Mouse (Mus musculus) spleen, postnatal 4 days (tissue): ENCODE measurements around the gene Hes1.
"Not testable (repeated sequence)": the region's sequence is repeated elsewhere in the genome, so short reads cannot be mapped to it uniquely, and the experiment has no call there.

ENCODE experiments used
- DNase-seq, 2 experiments: peaks; one replicate each; pipeline ENCODE4 v3.0.0; 2022; ENCODE audit warnings: low spot score in 2 of 2

Gene Hes1

DNA sequence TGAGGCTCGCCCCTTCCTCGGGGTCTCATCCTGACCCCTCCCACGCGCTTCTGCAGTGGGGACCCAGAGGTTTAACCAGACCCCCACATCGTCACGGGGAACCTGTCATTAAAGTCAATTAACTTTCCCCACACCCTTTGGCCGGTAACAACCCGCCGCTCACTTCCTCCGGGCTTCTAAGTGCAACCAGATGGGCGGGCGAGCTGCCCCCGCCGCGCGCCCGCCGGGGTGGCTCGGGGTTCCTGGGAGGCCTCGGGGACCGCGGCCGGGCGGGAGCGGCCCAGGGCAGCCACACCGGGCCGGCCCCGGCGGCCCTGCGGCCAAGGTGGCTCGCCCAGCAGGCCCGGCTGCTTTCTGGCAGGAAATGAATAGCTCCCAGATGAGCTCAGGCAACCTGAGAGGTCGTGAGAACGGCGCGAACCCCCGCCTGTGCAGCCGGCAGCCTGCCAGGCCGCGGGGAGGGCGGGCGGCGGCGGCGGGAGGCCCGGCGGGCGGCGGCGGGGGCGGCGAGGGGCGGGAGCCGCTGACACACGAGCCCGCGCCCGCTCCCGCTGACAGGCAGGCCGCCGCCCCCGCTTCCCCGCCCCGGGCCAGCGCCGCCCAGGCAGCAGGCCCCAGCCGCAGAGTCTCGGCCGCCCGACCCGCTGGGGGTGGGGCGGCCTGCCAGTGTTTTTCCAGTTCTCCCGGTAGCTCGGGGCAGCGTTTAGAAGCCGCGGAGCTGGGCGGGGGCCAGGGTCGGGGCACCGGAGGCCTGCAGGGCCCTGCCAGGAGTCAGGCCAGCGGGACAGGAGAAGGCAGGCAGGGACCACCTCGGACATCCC is 6.0 kb downstream of the Hes1 start:
- DNase-seq, result peak; percentile 57 to 77

DNA sequence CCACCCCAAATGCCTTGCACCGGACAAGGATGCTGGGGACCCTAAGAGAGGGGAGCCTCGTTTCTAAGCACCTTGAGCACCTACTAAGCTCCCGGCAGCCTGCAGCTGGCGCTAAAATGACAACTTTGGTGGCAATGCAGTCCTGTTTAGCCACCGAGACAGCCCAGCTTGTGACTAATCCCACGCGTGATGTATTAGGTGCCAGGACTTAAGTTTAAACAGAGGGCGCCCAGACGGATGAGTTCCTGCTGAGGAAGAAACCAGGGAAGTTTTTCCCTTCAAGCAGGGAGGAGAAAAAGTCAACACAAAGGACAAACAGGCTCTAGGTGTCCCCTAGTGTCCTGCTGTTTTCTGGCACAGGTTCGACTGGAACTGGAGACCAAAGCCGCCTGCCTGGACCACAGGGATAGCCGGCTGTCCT is 6.6 kb downstream of the Hes1 start:
- no peak for DNase-seq

DNA sequence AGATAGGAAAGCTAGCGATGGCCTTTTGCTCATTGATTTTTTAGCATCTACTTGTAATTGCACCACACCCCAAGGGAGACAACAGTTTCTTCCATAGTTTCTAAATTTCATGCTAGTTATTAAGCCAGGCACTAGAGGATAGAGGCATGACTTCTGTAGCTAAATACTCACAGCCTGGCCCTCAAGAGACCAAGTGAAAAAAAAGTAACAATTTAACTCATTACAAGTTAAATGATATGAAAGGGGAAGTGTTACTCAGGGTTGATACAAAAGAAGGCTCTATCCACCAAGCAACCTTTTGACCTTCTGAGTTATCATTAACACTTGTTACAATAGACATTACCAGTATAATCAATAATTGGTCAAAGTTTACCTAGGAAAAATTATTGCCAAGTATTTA is 9.1 kb downstream of the Hes1 start:
- no peak for DNase-seq

DNA sequence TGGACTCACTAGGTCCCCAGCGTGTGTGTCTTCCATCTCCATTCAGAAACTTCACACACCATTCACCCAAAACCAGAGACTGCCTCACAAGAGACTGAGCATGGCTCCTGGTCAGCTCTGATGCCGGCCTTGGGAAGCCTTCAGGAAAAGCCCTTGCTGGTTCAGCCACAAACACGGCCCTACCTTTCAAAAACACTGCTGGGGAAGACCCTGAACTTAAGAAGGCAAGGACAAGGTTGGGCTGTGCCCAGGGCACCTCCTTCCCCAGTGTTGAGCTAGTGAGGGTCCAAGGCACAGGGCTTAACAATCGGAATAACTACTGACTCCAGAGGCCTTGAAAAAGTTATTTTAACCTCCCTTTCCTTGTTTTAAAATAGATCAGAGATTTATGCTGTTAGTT is 17.3 kb downstream of the Hes1 start:
- no peak for DNase-seq

DNA sequence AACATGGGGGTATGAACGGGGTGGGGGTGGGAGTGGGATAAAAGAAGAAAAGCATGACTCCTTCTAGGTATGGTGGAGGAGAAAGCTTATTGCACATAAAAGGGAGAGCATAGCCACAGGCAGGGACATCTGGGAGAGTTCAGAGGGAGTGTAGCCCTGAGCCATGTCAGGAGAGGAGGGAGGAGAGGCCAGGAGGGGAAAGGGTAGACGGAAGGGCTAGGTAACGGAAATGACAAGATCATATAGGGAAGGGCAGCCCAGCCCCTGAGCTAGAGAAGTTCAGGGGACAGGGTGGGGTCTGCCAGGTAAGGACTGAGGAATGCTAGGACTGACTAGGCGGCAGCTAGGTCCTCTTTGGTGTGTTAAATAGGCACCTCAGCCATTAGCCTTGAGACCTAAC is 17.8 kb downstream of the Hes1 start:
- no peak for DNase-seq

DNA sequence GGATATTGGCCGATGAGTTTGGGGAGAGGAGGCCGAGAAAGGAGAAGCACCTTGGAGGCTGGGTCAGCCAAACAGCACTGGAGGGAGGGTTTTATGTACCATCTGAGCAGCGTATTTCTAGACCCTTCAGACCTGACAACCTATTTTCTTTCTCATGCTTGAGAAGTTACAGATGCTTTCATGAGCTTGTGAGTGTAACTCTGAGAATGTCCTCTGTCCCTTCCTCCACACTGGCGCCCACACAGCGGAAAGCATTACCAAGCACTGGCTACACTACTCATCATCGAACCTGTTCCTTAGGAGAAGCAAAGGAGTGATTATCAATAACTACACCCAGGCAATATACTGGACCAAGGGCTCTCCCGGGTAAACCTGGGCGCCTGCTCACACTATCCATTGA is 18.8 kb downstream of the Hes1 start:
- no peak for DNase-seq

DNA sequence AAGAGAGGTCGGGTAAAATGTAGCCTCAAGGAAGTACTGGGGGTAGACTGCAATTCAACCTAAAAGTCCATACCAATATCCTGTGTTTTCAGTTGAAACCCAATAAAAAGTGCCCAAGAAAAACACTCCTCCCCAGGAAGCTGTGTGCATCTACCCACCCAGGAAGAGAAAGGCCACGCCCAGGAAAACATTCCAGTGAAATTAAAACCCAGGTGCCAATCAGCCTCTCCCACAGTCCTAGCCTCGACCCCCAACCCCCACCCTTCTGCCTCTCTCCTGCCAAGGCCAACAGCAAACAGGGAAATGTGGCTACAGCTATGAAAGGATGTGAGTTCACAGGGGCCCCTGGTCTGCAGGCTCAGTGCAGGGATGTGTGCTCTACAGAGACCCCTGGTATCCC is 19.4 kb downstream of the Hes1 start:
- DNase-seq, result no peak

DNA sequence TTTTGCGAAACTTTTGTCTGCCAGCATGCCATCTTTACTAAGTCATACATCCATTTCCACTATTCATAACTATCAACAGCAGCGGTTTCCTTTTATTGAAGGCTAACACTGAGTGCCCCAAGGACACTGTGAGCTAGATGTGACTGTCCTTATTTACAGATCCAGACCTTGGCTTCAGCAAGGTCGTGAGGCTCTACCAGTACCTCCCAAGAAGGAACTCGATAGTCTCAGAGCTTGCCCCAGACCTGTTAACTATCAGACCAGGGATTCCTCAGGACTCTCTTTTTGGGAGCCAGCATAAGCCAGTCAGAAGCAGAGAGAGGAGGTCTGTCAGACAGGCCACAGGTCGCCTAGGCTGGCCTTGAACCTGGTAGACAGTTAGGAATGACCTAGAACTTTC is 24.5 kb downstream of the Hes1 start:
- DNase-seq, result no peak

DNA sequence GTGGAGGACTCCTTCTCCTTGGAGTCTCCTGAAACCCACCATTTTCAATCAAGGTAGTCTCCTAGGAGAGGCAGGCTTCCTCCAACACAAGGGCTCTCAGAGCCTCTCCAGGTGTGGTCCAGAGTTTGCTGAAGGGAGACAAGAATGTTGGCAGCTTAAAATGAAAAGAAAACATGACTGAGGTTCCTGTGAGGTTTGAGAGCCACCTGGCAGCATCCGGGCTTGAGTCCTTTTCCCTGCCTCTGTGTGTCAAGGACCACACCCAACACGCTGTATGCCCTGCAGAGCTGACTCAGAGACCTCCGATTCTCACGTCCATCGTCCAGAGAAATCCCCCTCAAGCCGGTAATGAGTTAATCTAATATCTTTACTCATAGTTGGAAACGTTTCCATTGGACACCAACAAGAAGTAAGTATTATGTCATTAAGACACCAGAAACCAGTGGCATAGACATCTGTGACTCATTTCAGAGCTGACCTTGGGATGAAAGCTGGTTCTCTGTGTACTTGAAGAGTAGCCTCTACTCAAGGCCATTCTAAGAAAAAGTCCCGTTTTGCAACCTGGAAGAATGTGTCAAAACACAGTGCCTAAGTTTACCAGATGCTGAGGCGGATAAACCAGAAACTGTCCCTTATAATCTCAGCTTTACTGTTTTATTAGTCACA is 26.1 kb downstream of the Hes1 start:
- DNase-seq, result no peak

DNA sequence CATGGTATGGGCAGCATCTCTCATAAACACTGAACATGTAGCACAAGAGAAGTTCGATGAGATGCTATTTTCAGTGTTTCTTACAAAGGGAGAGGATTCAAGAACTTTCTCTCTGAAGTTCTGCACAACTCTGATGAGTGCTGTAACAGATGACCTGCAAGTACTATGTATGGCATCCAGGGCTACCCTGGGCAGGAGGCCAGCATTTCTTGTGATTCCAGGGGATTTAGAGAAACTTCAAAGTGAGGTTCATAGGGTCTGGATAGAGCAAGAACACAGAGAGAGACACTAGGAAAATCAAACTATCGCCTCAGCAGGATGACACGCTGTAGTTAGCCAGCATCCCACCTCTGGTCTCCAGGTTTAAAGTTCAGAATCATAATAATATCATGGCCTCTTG is 31.9 kb downstream of the Hes1 start:
- no peak for DNase-seq

DNA sequence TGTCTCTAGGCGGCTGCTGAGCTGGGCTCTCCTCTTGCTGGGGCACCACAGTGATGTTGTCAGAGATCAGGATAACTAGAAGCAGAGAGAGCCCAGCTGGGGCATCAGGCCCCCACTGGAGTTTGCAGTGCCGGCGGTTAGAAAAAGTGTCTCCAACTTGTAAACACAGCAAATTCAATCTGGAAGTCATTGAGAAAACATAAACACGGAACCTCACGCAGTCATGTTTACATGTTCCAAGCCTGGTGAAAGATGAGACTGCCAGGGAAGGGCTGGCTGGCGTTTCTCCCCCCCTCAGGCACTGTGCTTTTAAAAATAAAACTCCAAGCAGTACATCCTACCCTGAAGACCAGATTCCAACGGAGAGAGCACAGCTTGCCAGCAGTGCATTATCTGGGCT is 32.3 kb downstream of the Hes1 start:
- no peak for DNase-seq

DNA sequence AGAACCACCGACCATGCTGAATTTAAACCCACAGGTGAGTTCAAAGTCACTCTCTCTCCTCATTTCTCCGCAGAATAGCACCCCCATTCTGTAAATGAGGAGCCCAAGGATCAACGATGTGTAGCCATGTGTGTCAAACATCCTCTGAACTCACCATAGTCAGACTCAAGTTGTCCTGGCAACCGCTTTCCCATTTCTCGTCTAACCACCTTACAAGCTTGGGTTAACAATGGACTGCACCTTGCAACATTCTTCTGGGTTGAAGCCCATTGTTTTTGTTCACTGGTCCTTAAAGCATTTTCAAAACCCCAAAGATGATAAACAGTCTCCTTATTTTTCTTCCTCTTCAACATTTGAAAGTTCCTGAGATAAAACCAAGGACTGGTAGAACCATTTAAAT is 34.9 kb downstream of the Hes1 start:
- DNase-seq, result no peak

DNA sequence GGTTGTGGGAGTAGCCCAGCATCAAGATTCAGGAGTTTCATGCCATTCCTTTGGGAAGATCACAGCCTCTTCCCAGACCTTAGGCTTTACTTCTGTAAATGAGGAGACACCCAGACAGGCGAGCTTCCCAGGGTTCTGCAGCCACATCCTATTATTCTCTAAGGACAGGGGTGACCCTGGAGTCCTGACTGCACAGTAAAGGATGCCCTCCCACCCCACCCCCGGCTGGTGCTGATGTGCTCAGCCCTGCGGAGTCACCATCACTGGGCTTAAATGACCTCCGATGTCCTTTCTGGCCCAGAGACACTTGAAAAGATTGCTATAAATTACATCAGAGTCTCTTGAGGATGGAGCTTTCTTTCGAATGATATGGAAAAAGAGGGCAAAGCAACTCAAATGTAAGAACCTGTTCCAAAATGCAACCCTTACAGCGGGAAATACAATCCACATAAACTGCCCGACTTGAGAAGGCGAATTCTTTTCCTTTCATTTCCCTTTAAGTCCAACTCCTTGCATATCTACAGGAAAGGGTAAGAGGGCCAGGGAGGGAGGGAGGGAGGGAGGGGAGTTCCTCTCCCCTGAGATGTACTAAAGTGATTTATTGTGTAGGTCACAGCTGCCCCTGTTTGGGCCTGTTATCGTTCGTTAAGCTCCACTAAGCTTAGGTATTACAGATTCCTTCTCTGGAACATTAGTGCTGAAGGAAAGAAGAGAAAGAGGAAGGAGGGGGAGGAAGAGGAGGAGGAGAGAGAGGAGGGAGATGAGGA is 38.1 kb downstream of the Hes1 start:
- DNase-seq, result no peak

DNA sequence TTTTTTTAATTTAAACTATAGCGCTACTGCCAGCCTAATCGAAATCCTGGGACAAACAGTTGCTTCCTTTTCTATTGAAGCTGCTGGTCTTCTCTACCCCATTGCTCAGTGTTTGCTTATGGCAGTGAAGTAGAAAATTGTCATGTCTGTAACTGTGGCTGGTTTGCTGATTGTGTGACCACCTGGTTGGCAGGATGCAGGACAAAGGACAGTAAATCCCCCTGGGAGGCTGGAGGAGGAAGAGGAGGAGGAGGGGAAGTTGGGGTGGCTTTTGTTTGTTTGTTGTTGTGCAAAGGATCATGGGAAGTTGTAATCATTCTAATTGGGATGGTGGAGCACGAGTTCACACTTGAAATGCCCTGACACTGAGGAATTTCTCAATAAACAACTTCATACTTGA is 38.8 kb downstream of the Hes1 start:
- no peak for DNase-seq

DNA sequence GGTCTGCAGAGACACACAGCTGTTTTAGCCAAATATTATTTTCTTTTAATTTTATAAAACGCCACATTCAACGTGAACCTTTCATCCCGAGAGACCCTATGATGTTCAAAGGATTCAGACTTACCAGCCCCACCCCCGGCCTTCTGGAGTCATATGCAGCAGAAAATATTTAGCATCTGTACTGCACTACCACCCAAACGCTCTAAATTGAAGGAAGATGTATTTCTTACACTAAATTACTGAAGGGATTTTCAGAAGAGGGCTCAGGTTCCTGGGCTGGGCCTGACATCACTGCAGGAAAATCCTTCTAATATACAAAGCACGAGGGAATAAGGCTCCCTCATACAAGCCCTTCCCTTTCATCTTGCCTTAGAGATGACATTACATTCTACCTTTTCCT is 39.3 kb downstream of the Hes1 start:
- DNase-seq, result no peak

DNA sequence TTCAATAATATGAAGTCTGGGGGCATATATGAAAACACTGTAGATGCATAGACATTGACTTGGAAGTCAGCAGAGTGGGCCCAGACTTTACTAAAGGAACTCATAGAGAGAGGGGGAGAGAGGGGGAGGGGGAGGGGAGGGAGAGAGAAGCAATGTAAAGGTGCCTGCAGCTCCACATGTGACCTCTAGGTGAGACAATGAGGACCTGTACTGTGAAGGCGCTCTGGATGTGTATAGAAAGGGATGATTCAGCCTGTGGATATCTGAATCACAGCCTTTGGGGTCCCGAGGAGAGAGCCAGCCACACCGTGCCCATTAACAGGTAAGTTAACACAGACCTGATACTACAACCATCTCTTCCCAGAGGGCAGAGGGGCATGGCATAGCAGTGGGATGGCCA is 40.2 kb downstream of the Hes1 start:
- no peak for DNase-seq

DNA sequence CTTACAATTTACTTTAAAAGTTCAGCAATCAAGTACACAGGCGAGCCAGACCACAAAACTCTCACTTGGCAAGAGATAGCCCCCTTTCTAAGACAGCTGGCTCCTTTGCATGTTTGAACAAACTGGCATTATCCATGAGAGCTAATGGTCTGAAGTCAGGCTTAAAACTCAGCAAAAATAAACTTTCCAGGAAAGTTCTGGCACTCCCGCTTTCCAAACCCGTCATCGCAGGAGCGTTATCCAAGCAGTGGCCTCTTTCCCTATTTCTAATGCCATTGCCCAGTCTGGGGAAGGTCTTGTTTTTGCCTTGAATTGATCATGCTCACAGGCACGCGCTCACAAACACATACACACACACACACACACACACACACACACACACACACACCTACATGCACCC is 41.3 kb downstream of the Hes1 start:
- no peak for DNase-seq

DNA sequence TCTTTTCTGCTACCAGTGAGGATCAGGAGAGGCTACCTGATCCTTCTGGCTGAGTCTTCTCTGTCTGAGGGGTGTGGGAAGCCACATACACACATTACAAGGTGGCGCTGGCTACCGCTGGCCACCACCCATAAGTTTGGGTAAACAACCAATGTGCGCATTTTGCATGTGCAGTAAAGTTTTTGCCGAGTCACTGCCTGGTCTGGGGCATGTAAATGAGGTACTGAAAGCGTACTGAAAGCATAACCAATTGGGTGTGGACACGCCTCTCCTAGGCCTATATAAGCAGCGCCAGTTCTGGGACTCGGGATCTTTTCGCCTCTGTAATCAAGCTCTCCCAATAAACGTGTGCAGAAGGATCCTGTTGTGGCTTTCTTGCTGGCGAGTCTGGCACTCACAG is 44.0 kb downstream of the Hes1 start:
- DNase-seq, result not testable (repeated sequence)

DNA sequence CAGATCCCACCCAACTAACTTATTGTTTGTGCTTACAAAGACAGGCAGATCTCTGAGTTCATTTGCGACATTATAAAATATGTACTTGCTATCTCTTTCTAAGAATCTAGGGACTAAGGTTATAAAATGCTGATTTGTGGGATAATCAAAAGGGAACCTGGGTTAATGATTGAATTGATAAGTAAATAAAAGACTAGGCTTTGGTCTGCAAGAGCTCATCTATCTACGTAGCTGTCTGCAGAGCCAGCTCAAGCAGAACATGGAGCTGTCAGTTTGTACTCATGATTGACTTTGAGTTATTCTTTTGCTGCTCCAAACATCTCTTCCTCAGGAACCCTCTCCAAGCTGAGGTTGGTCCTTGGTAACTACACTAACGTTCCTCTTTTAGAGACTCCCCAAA is 46.3 kb downstream of the Hes1 start:
- no peak for DNase-seq

DNA sequence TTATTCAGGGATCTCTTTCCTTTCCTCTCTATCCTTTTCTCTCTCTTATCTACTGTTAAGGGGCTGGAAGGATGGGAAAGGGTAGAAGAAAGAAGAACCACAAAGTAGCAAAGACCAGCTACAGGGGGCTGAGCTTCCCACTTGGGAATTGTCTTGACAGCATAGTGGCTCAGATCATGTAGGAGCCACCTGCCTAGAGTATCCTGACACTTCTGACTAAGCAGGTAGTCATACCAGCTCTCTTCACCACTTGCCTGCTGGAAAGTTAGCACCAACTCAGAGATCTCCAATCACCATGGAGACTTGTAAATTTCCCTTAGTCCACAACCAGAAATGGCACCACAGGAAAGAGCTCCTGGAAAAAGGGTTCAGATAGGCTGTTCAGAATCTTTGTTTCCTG is 46.9 kb downstream of the Hes1 start:
- no peak for DNase-seq

DNA sequence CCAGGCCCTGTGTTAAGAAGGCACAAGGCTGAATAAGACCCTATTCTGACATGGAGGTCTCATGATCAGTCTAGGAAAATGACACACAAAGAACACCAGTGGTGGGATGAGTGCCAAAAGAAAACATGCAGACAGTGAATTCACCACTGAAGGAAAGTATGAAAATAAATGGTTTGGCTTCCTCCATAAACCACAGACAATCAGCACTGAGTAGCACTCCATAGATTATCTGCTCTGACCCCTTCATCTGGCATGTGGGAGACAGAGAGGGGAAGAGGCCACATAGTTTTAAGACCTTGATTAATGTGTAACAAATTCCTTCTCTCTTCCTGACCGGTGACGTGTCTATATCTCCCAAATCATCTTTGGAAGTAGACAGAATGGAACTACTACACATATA is 47.4 kb downstream of the Hes1 start:
- no peak for DNase-seq

DNA sequence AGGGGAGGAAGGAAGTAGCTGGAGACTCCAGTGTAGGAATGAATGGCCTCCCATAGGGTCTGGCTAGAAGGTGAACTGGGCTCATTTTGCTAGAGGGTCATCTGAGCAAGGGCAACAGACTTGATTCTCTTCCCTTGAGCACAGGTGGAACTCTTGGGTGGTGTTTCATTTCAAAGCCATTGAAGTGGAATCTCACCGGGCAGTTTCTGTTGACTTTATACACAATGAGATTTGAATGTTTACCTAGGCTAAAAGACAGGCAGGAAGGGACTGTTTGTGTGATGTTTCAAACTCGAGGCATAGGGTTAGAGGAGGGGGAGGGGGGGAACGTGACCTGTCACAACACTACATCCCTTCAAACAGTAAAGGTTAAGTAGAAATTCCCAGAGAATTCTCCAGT is 49.0 kb downstream of the Hes1 start:
- no peak for DNase-seq

DNA sequence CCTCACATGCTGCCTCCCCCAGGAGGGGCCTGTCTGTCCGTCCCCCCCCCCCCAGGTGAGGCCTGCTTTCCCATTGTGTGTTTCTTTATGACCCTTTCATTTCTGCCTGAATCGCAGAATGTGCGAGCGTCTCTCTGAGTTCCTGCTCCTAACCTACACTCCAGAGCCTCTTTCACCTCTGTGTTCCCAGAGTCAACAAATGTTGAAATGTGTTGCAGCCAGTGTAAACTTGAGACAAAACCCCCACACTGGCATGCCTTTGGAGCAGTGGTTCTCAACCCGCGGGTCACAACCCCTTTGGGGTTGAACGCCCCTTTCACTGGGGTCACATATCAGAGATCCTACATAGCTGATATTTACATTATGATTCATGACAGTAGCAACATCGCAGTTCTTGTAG is 49.6 kb downstream of the Hes1 start:
- DNase-seq, result no peak
